Mouse (Mus musculus) lung, adult 2 months (tissue): ENCODE data around the gene Sult4a1.
A peak's percentile ranks its signal among the peaks of the same experiment; 100 is the strongest.

Experiments
- CTCF ChIP-seq: fragments of 200-500 bp; IDR thresholded peaks from 2 replicates; pipeline ENCODE4 v1.5.1; 2011; ENCODE audit warnings: mild to moderate bottlenecking, low read length, control low read depth; ENCODE audit not compliant: insufficient read depth
- POLR2A ChIP-seq: fragments of 200-500 bp; IDR thresholded peaks from 2 replicates; pipeline ENCODE4 v1.6.1; 2011; ENCODE audit warnings: low read depth, mild to moderate bottlenecking, control low read depth, low read length, borderline replicate concordance; ENCODE audit errors: extremely low read depth

DNA sequence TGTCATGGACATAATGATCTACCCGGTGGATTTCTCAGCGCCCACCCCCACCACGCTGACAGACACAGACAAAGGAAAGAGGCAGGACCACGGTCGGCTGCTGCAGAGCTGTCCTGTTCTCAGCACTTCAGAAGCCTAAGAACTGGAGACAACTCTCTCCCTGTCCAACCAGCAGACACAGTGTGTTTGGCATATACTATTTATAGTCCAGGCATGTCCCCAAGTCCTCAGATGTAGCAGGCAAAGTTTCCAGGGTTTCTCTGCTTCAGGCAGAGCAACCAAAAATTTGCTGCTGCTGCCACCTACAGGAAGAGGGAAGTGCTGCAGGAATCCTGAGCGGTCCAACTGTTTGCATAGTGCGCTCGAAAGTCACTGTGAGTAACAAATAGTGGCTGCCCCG lies 51.7 kb downstream of the Sult4a1 start:
- TF ChIP-seq POLR2A (no peak), CTCF (peak; percentile 83)
